Mouse (Mus musculus) kidney, postnatal 14 days (tissue): ENCODE measurements around the gene Prelp.
A peak's percentile ranks its signal among the peaks of the same experiment; 100 is the strongest.
"Not testable (repeated sequence)": the region's sequence is repeated elsewhere in the genome, so short reads cannot be mapped to it uniquely, and the experiment has no call there.

ENCODE experiments used
- DNase-seq: peaks from one replicate; pipeline ENCODE4 v3.0.0; 2022; ENCODE audit warnings: mixed read lengths

Gene Prelp

DNA sequence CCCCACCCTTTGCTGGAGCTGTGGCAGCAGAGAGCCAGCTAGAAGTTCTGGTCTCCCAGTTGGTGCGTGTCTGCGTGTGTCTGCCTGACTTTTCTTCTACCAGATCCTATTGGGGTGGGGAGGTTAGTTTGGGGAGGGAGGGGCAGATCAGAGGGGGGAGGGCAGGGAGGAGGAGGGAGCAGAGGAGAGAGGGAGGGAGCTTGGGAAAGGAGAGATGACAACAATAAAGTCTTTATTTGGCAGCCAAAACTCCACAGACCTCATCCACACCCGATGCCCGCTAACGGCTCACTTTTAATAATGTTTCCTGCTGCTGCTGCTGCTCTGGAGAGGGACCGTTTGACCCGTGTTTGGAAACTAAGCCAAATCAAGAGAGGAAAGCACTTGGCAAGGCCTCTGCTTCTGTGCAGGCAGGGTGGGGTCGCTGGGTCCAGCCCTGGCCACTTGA lies at the start of gene Prelp:
TSS of gene Prelp (minus strand) at position 111 of the 448 bp plus-strand sequence.
- peak; percentile 75 for DNase-seq

- DNase-seq, result no peak
These were observed 48.2 kb upstream of the Prelp start for GRCm38 (mm10) chr1:133969427-133969826.

DNA sequence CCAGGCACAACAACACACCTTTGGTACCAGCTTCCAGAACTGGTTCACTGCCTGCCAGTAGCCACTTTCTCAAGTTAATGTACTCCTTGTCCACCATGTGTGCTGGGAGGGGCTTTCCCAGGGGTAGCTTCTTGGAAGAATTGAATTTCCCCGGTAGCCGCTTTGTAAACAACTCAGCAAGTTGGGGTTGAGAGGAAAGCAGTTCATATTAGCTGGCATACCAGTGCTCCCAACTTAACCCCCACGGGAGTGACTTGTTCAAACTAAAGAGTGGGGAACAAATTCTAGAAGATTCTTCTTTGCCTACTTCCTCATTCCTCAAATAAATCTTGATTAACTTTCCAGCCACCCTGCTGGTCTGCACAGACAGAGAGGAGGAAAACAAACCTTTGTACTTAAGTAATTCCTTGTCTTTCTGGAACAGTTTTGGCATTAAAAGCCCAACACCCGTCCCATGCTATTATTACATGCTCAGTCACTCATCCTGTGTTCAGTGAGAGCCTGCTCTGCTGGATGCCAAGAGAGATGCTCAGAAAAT lies 47.6 kb upstream of the Prelp start:
- DNase-seq, result peak; percentile 33

GRCm38 (mm10) chr1:133967481-133968017 lies 46.3 kb upstream of the Prelp start:
- no peak for DNase-seq

DNA sequence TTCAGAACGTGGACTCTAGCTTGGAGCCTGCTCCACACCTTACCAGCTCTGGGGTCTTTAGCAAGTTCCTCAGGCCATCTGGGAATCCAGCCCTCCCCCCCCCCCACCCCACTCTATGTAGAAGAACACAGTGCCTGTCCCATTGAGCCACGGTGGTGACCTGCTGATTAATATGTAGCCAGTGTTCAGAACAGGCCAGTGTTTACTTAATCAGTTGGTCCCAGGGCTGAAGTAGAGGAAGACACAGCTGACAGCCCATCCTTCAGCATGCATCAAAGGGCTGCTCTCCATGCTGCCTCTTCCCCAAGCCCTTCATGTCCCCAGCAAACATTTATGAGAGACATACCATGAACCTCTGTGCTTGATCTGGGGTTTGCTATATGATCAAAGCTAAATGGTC lies 44.8 kb upstream of the Prelp start:
- DNase-seq, result no peak

DNA sequence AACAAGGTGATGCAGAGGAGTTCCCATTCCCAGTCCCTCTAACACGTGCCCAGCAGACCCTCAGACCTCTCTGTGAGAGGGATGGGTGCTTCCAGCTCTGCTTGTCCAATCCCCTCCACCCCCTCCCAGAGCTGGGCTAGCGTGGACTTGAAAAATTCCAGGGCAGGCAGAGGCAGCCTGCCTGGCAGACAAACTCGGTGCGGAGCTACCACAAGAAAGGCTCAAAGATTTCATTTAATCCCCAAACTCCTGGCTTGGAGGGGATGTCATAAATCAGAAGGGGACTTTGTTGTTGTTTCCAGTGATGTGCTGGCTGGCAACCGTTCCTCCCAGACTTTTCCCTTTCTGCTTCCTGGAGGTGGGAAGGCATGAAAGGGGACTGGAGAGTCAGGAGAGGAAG lies 44.1 kb upstream of the Prelp start:
- peak; percentile 64 for DNase-seq

GRCm38 (mm10) chr1:133964742-133965141 lies 43.5 kb upstream of the Prelp start:
- DNase-seq, result no peak

GRCm38 (mm10) chr1:133963578-133963977 lies 42.4 kb upstream of the Prelp start:
- not testable (repeated sequence) for DNase-seq

DNA sequence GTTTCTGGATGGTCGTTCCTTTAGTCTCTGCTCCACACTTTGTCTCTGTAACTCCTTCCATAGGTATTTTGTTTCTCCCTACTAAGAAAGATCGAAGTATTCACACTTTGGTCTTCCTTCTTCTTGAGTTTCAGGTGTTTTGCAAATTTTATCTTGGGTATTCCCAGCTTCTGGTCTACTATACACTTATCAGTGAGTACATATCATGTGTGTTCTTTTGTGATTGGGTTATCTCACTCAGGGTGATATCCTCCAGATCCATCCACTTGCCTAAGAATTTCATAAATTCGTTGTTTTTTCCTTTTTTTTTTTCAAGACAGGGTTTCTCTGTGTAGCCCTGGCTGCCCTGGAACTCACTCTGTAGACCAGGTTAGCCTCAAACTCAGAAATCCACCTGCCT lies 41.9 kb upstream of the Prelp start:
- not testable (repeated sequence) for DNase-seq

GRCm38 (mm10) chr1:133961281-133962134 lies 40.3 kb upstream of the Prelp start:
- peak; percentile 96 for DNase-seq

DNA sequence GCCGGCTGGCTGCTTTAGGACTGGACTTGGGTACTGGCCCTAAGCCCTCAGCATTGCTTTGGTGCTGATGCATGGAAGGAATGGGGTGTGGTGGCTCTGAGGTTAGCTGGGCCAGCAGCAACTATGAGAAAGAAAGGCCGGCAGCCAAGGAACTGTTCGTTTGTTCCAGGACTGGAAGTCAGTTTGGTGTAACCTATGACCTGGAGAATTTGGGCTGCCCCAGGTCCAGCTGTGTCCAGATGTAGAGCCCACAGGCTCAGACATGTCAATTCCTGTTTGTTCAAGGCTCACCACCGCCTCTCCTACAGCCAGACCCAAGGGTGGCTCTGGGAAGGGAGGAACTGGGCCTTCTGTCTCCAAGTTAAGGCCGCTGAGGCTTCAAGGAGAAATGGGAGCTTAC lies 38.3 kb upstream of the Prelp start:
- DNase-seq, result peak; percentile 56

DNA sequence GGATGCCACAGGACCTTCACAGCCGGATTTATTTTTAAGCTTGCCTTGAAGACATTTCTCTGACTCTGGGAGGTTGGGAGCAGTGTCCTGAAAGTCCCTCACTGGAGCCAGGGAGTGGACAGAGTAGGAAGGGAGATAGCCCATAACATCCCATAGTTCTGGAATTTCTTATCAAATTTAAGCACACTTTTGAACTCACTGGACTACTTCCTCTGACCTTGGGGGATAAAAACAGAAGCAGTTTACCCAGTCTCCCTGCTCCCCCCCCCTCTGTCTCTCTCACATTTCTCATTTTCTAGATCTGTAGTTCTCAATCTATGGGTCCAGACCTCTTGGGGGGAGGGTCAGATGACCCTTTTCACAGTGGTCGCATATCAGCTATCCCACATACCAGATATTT lies 32.8 kb upstream of the Prelp start:
- no peak for DNase-seq

DNA sequence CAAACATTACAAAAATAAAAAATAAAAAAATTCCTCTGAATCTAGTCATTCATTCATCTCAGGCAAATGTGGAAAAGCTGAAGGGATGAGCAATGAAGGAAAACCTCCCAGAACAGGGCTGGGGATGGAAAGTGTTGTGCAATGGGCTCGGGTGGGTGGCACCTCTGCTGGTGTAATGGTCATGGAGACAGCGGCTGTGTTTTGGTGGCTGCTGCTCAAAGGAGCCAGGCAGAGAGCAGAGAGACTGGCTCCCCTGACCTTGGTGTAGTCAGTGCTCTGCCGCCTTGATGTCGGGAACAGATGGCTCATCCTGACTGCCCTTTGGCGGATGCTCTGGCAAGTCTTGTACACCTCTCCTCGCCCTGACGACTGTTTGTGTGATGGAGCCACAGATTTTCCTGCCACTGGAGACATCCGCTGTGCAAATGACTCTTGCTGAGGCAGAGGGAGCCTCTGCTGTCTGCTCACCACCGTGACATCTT lies 32.1 kb upstream of the Prelp start:
- DNase-seq, result no peak

DNA sequence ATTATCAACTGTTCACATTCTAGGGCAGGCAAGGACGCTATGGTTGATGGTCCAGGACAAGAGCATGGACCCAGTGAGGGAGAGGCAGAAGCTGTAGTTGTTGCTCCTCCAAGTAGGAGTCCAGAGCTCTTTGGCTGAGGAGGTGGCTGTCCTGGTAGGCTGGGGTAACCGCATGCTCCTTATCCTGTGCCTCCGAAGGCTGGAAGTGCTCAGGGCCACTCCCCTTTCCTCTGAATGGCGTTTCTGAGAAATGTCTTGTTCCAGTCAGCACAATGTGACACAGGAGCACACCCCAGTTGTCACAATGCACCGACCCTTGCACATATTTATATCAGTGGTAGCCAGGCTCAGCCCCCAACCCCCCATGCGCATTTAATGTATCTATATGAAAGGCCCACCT lies 30.4 kb upstream of the Prelp start:
- DNase-seq, result no peak

DNA sequence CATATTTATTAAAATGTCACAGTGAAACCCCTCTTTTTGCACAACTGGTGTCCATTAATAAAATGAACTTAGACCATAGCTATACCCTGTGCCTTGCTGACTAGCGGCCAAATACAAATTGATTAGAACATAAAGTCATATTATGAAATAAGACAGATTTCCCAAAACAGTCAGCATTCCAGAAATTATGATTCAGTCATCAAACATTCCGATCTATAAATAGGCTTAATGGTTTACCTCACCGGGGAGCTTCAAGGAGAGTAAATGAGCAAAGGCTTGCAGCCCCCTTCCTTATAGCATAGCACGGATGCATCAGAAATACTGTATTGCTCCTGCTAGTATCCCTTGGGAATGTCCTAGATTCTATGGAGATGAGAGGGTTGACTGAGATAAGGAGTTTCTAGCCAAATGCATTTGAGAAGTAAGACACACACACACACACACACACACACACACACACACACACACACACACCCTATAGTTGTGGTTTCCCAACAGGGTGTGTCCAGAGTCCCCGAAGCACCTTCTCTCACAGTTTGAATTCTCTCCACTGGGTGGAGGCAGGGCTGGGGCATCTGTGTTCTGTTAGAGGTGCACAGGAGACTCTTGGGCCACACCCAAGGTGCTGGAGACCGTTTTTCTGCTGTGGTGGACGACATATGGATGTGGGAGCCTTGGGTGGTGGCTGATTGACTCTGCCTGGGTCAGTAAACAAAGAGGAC lies 29.0 kb upstream of the Prelp start:
- no peak for DNase-seq

DNA sequence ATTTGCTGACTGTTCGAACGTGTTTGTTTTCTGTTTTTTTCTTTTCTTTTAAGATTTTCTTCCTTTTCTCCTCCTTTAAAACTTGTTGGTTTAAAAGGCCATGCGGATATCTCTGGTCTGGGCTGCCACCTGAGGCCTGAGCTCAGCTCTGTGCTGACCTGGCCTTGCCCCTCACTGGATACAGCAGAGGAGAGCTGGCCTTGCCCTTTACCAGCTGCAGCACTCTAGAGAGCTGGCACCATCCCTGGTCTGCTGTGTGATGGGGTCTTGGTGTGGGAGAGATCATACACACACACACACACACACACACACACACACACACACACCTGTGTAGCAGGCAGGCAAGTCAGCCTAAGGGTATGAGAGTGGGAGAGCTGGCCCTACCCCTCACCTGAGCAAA lies 23.9 kb upstream of the Prelp start:
- DNase-seq, result no peak

GRCm38 (mm10) chr1:133941904-133942303 lies 20.7 kb upstream of the Prelp start:
- DNase-seq, result no peak

GRCm38 (mm10) chr1:133941158-133941860 lies 20.1 kb upstream of the Prelp start:
- no peak for DNase-seq

- DNase-seq, result no peak
These were observed 19.4 kb upstream of the Prelp start for GRCm38 (mm10) chr1:133940481-133941092.

GRCm38 (mm10) chr1:133939708-133940107 lies 18.5 kb upstream of the Prelp start:
- DNase-seq, result no peak

DNA sequence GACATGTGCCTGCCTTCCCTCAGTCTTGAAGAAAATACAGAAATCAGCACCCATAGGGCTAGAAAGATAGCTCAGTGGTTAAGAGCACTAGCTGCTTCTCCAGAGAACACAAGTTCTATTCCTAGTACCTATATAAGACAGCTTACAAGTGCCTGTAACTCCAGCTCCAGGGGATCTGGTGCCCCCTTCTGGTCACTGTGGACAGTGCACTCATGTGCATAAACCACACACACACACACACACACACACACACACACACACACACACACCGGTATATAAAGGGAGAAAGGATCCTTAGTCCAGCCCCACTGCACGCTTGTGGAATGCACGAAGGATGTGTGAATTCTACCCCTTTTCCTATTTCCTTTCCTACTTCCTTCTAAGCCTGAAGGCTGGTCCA lies 15.0 kb upstream of the Prelp start:
- no peak for DNase-seq

GRCm38 (mm10) chr1:133934354-133934963 lies 13.2 kb upstream of the Prelp start:
- DNase-seq, result no peak
